Mouse (Mus musculus) heart, adult 11 months (tissue): ENCODE results near the gene Cldn7.

Experiments
- DNase-seq: peaks from one replicate; pipeline ENCODE4 v3.0.0; 2022

Gene Cldn7

GRCm38 (mm10) chr11:69964650-69965270 is at the start of gene Cldn7:
Gene Cldn7, plus strand, starts transcription at chr11:69964779.
- peak; percentile 86 for DNase-seq

DNA sequence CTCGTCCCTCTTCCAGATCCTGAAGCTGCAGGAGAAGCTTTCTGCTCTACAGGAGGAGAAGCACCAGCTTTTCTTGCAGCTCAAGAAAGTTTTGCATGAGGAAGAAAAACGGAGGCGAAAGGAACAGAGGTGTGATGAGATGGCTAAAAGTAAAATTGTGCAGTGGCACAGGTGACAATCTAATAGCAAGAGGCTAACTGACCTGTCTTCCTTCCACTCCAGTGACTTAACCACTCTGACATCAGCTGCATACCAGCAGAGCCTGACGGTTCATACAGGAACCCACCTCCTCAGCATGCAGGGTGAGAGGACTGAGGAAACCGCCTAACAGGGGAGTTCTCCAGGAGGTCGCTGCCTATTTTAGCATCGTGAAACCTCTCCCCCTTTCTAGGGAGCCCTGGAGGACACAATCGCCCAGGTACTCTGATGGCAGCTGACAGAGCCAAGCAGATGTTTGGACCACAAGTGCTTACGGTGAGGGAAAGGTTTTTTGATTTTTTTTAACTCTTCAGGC is 49.6 kb upstream of the Cldn7 start:
- DNase-seq = no peak

DNA sequence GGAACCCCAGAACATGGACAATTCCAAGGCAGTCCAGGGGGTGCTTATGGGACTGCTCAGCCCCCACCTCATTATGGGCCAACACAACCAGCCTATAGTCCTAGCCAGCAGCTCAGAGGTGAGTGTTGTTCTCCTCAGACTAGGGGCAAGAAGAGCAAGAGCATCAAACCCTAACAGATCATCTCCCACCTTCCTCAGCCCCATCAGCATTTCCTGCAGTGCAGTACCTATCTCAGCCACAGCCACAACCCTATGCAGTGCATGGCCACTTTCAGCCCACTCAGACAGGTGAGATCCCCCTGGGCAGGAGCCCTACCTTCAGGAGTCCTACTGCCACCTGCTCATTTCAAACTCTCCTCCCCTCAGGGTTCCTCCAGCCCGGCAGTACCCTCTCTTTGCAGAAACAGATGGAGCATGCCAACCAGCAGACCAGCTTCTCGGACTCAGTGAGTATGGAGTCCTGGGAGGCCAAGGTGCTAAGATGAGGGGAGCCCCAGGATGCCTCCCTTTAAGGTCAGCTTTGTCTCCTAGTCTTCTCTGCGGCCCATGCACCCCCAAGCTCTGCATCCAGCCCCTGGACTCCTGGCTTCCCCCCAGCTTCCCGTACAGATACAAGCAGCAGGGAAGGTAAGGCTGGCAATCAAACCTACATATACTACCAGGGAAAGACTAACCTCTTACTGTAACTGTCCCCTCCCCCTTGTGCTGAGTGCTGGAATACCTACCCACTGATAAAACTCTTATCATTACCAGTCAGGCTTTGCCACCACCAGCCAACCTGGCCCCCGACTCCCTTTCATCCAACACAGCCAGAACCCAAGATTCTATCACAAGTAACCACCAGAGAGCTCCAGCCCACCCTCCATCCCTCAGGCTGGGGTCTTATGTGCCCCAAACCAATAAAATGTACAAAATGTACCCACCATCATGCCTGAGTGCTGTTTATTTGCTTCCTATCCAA is 48.6 kb upstream of the Cldn7 start:
- DNase-seq = peak; percentile 90

DNA sequence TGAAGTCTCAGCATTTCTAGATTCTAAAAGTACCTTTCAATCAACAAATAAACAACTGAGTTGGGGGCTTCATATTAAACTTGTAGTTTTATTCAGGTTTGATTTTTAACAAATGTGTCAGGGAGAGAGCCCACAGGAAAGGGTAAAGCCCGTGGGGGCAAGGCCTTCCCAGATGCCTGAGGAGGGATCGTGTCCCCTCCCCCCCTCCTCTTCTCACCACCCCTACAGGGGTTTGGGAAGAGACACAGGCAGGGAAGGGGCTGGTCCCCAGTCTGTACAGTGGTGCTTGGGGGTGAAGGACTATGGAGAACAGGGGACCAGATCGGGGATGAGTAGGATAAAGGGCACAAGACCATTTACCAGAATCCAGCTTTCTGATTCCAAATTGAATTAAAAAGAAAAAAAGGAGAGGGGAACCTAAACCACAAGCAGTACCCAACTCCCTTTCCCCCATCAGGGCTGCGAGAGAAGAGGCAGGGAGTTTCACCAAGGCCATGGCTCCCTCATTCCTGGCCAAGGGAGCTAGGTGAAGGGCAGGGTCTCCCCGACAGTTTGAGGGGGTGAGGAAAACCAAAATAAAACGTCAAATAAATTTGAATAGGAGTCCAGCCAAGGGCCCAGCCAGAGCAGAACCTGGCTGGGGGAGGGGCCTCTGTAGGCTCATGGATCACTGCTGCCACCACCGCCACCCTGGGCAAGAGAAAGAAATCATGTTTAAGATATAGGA is 47.8 kb upstream of the Cldn7 start:
- DNase-seq = peak; percentile 91

GRCm38 (mm10) chr11:69917379-69917948 is 47.1 kb upstream of the Cldn7 start:
- peak; percentile 76 for DNase-seq

- DNase-seq = no peak
Observed at GRCm38 (mm10) chr11:69918118-69918517, 46.5 kb upstream of the Cldn7 start.

GRCm38 (mm10) chr11:69919053-69919452 is 45.5 kb upstream of the Cldn7 start:
- peak; percentile 90 for DNase-seq

DNA sequence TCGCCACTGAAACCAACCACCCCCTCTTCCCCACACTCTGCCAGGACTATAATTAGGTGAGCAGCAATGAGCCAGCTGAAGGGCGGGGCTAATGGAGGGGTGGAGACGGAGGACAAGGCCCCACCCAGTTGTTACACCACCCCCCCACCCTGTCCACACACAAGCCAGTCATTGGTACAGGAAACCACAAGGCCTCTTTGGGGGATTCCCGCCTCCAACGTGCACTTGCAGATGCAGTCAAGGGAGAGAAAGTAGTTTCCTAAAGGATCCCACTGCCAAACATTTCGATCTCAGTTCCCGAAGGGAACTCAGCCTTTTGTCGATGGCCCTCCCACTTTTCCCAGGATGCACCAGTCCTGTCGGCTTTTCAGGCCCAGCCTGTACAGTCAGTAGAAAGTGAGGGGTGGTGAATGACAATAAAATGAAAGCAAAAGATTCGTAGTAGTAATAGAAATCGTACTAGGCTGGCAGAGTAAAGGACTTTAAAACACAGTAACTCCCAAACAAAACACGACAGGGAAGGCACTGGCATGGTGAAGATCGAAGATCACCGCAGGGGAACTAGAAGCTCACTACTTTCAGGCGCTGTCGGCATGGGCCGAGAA is 44.8 kb upstream of the Cldn7 start:
- peak; percentile 99 for DNase-seq

DNA sequence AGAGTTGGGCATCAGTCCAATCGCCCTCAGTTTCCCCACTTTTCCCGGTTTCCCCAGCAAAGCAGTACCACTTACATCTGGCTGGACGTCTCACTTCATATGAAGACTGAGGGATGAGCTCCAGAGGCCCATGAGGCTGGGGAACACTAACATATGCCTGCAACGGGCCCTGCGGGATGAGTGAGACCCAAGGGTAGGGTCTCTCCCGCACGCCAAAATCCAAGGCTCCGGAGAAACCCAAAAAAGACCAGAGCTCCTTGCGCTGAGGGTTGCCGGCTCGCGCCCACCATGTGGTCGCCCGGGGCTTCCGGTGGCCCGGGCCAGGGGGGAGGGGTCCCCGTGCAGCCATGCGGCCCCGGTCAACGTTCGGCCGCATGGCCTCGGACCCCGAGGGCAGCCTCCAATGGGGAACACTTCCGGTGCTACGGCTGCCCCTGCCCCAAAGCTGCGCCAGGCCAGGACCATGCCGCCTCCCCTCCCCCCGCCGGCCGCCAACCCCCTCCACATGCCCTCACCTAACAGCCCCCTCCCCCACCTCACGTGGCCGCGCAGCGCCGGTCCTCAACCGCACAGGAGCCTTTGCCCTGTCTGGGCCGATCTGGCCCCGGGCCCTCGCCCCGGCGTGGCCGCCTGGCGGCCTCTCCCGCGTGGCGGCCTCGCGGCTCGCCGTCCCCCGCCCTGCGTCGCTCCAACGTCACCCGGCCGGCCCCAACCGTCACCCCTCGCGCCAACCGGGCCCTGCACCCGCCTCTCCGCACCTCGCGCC is 44.1 kb upstream of the Cldn7 start:
- DNase-seq = peak; percentile 98

DNA sequence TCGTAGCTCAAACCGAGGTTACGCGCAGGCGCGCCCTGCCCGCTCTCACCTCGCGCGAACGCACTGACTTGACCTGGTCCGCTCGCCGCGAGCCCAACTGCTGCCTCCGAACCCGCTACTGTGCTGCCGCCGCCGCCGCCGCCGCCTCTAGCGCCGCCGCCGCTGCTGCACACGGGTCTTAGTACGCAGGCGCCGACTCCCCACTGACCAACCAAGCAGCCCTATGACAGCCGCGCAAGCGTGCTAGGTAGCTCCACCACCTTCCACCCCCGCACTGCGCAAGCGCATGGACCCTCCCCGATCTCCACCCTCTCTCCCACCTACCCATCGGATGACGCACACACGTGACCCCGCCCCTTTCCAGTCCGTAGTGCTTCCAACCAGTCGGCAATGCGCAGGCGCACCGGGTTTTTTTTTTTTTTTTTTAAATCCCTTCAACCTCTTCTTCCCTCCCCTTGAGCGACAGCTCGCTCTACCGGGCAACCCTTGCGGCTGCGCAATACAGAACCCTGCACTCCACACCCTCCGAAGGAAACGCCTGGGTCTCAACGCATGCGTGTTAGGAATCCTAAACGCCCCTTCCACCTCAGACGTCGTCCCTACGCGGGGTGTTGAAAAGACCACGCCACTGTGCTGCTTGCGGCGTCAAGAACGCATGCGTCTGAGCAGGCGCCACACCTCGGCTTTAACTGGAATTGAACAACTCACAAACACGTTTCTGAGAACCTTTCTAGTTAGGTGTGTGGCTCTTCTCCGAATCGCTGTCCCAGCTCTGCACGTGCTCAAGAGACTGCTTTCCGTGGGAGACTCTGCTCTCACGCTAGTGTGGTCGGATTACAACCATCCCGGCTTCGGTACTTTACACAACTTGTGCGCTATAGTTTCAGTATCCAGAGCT is 43.2 kb upstream of the Cldn7 start, which contains the start of gene Eif5a:
Gene Eif5a, minus strand, starts transcription at position 845 of the 898 bp plus-strand sequence.
- DNase-seq = peak; percentile 100

DNA sequence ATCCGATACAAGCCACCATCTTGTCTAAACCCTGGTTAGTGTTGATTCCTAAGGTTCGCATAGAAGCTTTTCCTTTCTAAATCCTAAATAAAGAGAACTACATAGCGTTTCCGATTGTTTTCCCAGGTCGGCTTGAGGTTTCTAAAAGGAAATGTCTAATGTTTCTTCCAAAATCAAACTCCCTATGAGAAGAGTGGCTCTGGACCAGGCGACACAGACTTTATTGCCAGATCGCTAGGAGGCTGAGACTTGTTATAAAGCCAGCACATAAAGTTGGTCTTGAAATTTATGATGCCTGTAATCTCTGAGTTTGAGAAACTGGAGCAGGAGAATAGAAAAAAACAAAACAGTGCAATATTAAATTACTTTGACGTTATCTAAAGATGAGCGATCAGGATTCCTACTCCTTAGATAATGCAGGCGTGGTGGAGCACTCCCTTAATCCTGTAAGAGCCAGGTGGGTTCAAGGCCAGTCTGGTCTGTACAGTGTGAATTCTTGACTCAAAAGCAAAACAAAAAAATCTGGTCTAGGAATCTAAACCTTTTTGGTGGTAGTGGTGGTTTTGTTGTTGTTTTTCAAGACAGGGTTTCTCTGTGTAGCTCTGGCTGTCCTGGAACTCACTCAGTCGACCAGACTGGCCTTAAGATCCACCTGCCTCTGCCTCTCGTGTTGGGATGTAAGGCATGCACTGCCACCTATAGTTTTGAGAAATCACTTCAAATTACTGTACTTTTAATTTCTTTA is 42.4 kb upstream of the Cldn7 start:
- DNase-seq = no peak

DNA sequence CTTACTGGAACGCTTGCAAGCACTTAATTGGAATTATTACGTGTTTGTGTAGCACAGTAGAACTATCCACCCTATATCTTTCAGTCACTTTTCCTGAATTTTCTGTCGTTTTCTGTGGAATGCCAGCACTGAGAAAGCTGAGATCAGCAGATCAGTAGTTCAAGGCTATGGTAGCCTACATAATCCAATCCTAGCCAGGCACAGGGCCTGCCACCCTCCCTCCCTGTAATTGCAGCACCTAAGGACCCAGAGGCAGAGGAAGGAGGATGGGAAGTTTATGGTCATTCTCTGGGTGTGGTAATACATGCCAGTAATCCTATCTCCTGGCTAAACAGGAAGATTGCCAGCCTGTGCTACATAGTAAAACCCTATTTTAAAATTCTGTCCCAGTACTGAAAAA is 41.8 kb upstream of the Cldn7 start:
- no peak for DNase-seq

GRCm38 (mm10) chr11:69927501-69927900 is 37.1 kb upstream of the Cldn7 start:
- DNase-seq = no peak

- DNase-seq = no peak
Observed at GRCm38 (mm10) chr11:69929712-69930111, 34.9 kb upstream of the Cldn7 start.

DNA sequence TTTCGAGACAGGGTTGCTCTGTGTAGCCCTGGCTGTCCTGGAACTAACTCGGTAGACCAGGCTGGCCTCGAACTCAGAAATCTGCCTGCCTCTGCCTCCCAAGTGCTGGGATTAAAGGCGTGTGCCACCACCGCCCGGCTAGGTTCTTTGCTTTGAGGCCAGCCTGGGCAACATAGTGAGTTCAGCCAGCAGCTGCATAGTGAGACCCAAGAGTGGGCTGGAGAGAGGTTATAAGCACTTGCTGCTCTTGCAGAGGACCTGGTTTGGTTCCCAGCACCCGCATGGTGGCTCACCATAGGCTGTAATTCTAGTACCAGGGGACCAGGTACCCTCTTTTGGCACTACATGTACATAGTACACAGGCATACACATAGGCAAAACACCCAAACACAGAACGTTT is 34.4 kb upstream of the Cldn7 start:
- DNase-seq = peak; percentile 84

DNA sequence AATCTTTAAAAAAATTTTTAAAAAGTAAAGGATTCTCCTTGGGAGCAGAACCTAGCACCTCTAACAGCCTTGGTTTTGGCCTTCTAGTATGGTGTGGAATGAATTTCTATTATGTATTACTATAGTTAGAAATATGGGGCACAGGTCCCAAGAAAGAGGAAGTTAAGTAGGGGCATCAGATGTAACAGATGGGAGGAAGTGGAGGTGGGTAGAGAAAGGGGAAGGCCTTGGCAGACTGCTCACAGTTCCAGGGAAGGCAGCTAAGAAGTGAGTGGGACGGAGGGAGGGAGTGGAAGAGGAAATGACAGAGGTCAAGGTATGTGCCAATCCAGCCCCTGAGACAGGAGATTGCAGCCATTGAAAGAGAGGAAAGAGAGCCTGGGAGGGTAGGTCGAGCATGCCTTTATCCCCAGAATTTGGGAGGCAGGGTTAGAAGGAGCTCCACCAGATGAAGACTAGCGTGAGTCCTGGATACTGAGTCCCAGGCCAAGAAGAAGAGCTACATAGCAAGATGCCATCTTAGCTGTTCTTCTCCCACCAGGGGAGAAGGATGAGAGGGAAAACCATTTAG is 33.5 kb upstream of the Cldn7 start:
- peak; percentile 87 for DNase-seq

DNA sequence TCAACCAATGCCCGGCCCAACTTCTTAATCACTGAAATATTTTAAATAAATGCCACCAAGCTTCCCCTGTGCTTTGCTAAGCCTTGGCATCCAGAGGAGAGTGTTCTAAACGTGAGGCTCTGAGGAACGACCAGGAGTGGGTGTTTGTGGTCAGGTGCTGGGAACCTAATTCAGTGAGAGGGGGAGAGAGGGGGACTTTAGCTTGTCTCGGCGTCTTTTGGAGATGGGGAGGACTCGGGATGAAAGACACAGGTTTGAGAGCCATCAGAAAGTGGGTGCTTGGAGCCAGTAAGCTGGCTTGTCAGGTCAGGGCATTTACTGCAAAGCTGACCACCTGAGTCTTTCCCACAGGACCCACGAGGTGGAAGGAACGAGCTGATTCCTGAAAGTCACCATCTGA is 32.8 kb upstream of the Cldn7 start:
- peak; percentile 87 for DNase-seq

- DNase-seq = no peak
Observed at GRCm38 (mm10) chr11:69932254-69932653, 32.3 kb upstream of the Cldn7 start.

GRCm38 (mm10) chr11:69933066-69933465 is 31.5 kb upstream of the Cldn7 start:
- DNase-seq = no peak
